Mouse (Mus musculus): ENCODE data around the gene Sln. TPM values are rescaled to one million over a fixed set of nuclear protein-coding genes. Genes with fewer than 3 reads are reported as not detected.

The Sln gene
- polyA plus RNA-seq, 1 experiment = not detected

GRCm38 (mm10) chr9:53835039-53835438 lies 14.9 kb upstream of the Sln start:
- 65% methylated on average over 3 of the region's 3 CpGs for WGBS
- H3K4me3 ChIP-seq (replicated peaks; ENCODE audit: control insufficient read depth, low read depth, low read length) = no peak overlapping the region
- H3K27ac ChIP-seq (ENCODE audit: control insufficient read depth, insufficient read depth, low read depth, low read length, poor library complexity) = no peak overlapping the region
- TF ChIP-seq POLR2A (IDR thresholded peaks at IDR 0.05; ENCODE audit: borderline replicate concordance, control insufficient read depth, low read depth, low read length) (no peak), CTCF (IDR thresholded peaks at IDR 0.05; ENCODE audit: control insufficient read depth, insufficient read depth, low read length) (no peak)
- no peaks in the 10 kb centered on the region; the same call in 1 of the 2 replicates for H3K4me1 ChIP-seq (ENCODE audit: control insufficient read depth, insufficient read depth, low read length)

GRCm38 (mm10) chr9:53835976-53836375 lies 14.0 kb upstream of the Sln start:
- TF ChIP-seq POLR2A (IDR thresholded peaks at IDR 0.05; ENCODE audit: borderline replicate concordance, control insufficient read depth, low read depth, low read length) (no peak), CTCF (IDR thresholded peaks at IDR 0.05; ENCODE audit: control insufficient read depth, insufficient read depth, low read length) (no peak)
- 76% methylated on average over 4 of the region's 4 CpGs for WGBS
- Histone ChIP-seq H3K4me3 (replicated peaks; ENCODE audit: control insufficient read depth, low read depth, low read length) (no peak overlapping the region), H3K27ac (ENCODE audit: control insufficient read depth, insufficient read depth, low read depth, low read length, poor library complexity) (no peak overlapping the region), H3K4me1 (ENCODE audit: control insufficient read depth, insufficient read depth, low read length) (no peaks in the 10 kb centered on the region; the same call in 1 of the 2 replicates)

GRCm38 (mm10) chr9:53838816-53839215 lies 11.1 kb upstream of the Sln start:
- Histone ChIP-seq H3K27ac (ENCODE audit: control insufficient read depth, insufficient read depth, low read depth, low read length, poor library complexity) (no peak overlapping the region), H3K4me1 (ENCODE audit: control insufficient read depth, insufficient read depth, low read length) (no peaks in the 10 kb centered on the region; the same call in 1 of the 2 replicates), H3K4me3 (replicated peaks; ENCODE audit: control insufficient read depth, low read depth, low read length) (no peak overlapping the region)
- TF ChIP-seq POLR2A (IDR thresholded peaks at IDR 0.05; ENCODE audit: borderline replicate concordance, control insufficient read depth, low read depth, low read length) (no peak), CTCF (IDR thresholded peaks at IDR 0.05; ENCODE audit: control insufficient read depth, insufficient read depth, low read length) (no peak)
- WGBS = 79% methylated on average over 8 of the region's 8 CpGs

GRCm38 (mm10) chr9:53848548-53848947 lies 1.4 kb upstream of the Sln start:
- Histone ChIP-seq H3K4me1 (ENCODE audit: control insufficient read depth, insufficient read depth, low read length) (no peaks in the 10 kb centered on the region), H3K27ac (ENCODE audit: control insufficient read depth, insufficient read depth, low read depth, low read length, poor library complexity) (no peak overlapping the region), H3K4me3 (replicated peaks; ENCODE audit: control insufficient read depth, low read depth, low read length) (no peak overlapping the region)
- TF ChIP-seq CTCF (IDR thresholded peaks at IDR 0.05; ENCODE audit: control insufficient read depth, insufficient read depth, low read length) (no peak), POLR2A (IDR thresholded peaks at IDR 0.05; ENCODE audit: borderline replicate concordance, control insufficient read depth, low read depth, low read length) (no peak)
- 79% methylated on average over 8 of the region's 8 CpGs for WGBS

- Histone ChIP-seq H3K4me1 (ENCODE audit: control insufficient read depth, insufficient read depth, low read length) (no peaks in the 10 kb centered on the region), H3K4me3 (replicated peaks; ENCODE audit: control insufficient read depth, low read depth, low read length) (no peak overlapping the region), H3K27ac (ENCODE audit: control insufficient read depth, insufficient read depth, low read depth, low read length, poor library complexity) (no peak overlapping the region)
- no peak for TF ChIP-seq POLR2A (IDR thresholded peaks at IDR 0.05; ENCODE audit: borderline replicate concordance, control insufficient read depth, low read depth, low read length)
- TF ChIP-seq CTCF (IDR thresholded peaks at IDR 0.05; ENCODE audit: control insufficient read depth, insufficient read depth, low read length) = no peak
- 76% methylated on average over 4 of the region's 4 CpGs for WGBS
Observed at GRCm38 (mm10) chr9:53852158-53852557, 2.2 kb downstream of the Sln start.

GRCm38 (mm10) chr9:53853672-53854071 lies 3.7 kb downstream of the Sln start:
- H3K4me3 ChIP-seq (replicated peaks; ENCODE audit: control insufficient read depth, low read depth, low read length) = no peak overlapping the region
- TF ChIP-seq POLR2A (IDR thresholded peaks at IDR 0.05; ENCODE audit: borderline replicate concordance, control insufficient read depth, low read depth, low read length) (no peak), CTCF (IDR thresholded peaks at IDR 0.05; ENCODE audit: control insufficient read depth, insufficient read depth, low read length) (no peak)
- WGBS = 86% methylated on average over 1 of the region's 1 CpGs
- no peak overlapping the region for H3K27ac ChIP-seq (ENCODE audit: control insufficient read depth, insufficient read depth, low read depth, low read length, poor library complexity)
- H3K4me1 ChIP-seq (ENCODE audit: control insufficient read depth, insufficient read depth, low read length) = no peaks in the 10 kb centered on the region

GRCm38 (mm10) chr9:53854525-53854924 lies 4.6 kb downstream of the Sln start:
- no peak overlapping the region for H3K4me3 ChIP-seq (replicated peaks; ENCODE audit: control insufficient read depth, low read depth, low read length)
- WGBS = 51% methylated on average over 1 of the region's 1 CpGs
- H3K27ac ChIP-seq (ENCODE audit: control insufficient read depth, insufficient read depth, low read depth, low read length, poor library complexity) = no peak overlapping the region
- TF ChIP-seq POLR2A (IDR thresholded peaks at IDR 0.05; ENCODE audit: borderline replicate concordance, control insufficient read depth, low read depth, low read length) (no peak), CTCF (IDR thresholded peaks at IDR 0.05; ENCODE audit: control insufficient read depth, insufficient read depth, low read length) (no peak)
- no peaks in the 10 kb centered on the region for H3K4me1 ChIP-seq (ENCODE audit: control insufficient read depth, insufficient read depth, low read length)

GRCm38 (mm10) chr9:53857864-53858263 lies 7.9 kb downstream of the Sln start:
- Histone ChIP-seq H3K4me3 (replicated peaks; ENCODE audit: control insufficient read depth, low read depth, low read length) (no peak overlapping the region), H3K27ac (ENCODE audit: control insufficient read depth, insufficient read depth, low read depth, low read length, poor library complexity) (no peak overlapping the region), H3K4me1 (ENCODE audit: control insufficient read depth, insufficient read depth, low read length) (no peaks in the 10 kb centered on the region)
- no peak for TF ChIP-seq CTCF (IDR thresholded peaks at IDR 0.05; ENCODE audit: control insufficient read depth, insufficient read depth, low read length)
- no peak for TF ChIP-seq POLR2A (IDR thresholded peaks at IDR 0.05; ENCODE audit: borderline replicate concordance, control insufficient read depth, low read depth, low read length)
- WGBS = 70% methylated on average over 5 of the region's 5 CpGs

- H3K4me3 ChIP-seq (replicated peaks; ENCODE audit: control insufficient read depth, low read depth, low read length) = no peak overlapping the region
- no peaks in the 10 kb centered on the region for H3K4me1 ChIP-seq (ENCODE audit: control insufficient read depth, insufficient read depth, low read length)
- 84% methylated on average over 8 of the region's 8 CpGs for WGBS
- H3K27ac ChIP-seq (ENCODE audit: control insufficient read depth, insufficient read depth, low read depth, low read length, poor library complexity) = no peak overlapping the region
- TF ChIP-seq POLR2A (IDR thresholded peaks at IDR 0.05; ENCODE audit: borderline replicate concordance, control insufficient read depth, low read depth, low read length) = no peak
Observed at GRCm38 (mm10) chr9:53873239-53873638, 23.3 kb downstream of the Sln start.
